Mouse (Mus musculus) frontal cortex, adult (tissue): Measurements from ENCODE around the gene Mrvi1.

ENCODE experiments used
- ATAC-seq: cut with Nextera tagmentation; 2 replicates; pipeline ENCODE4 v1.9.2; 2017; ENCODE audit warnings: mild to moderate bottlenecking, moderate library complexity, mixed read lengths; ENCODE audit not compliant: low TSS enrichment

Mrvi1 gene

GRCm38 (mm10) chr7:110833024-110833423 is 149.2 kb downstream of the Mrvi1 start:
- no peak for ATAC-seq

- ATAC-seq = no peak
Observed at GRCm38 (mm10) chr7:110823995-110824953, 158.0 kb downstream of the Mrvi1 start.

- ATAC-seq = no peak
Observed at GRCm38 (mm10) chr7:110823593-110823992, 158.7 kb downstream of the Mrvi1 start.

GRCm38 (mm10) chr7:110823076-110823475 is 159.2 kb downstream of the Mrvi1 start:
- ATAC-seq = no peak

- ATAC-seq = peak; percentile 25; the same call in 1 of the 2 replicates
Observed at GRCm38 (mm10) chr7:110822055-110822454, 160.2 kb downstream of the Mrvi1 start.

- ATAC-seq = peak; percentile 81
Observed at GRCm38 (mm10) chr7:110821653-110822052, 160.6 kb downstream of the Mrvi1 start.

- ATAC-seq = peak; percentile 82
Observed at GRCm38 (mm10) chr7:110821068-110821467, 161.2 kb downstream of the Mrvi1 start.

- no peak for ATAC-seq
Observed at GRCm38 (mm10) chr7:110818787-110819350, 163.4 kb downstream of the Mrvi1 start.
